Mouse (Mus musculus) myocyte (in vitro differentiated cells): Measurements from ENCODE around the gene Tspan14.

Source experiments
- CEBPB ChIP-seq: IDR thresholded peaks from 2 replicates; pipeline ENCODE4 v1.6.1; 2011; ENCODE audit warnings: mild to moderate bottlenecking, moderate library complexity; ENCODE audit not compliant: poor library complexity, insufficient read depth, severe bottlenecking
- POLR2A ChIP-seq: IDR thresholded peaks from one replicate; pipeline ENCODE4 v1.6.1; 2011; ENCODE audit warnings: low read depth, mild to moderate bottlenecking, control low read depth, moderate library complexity; ENCODE audit not compliant: insufficient read length
- USF1 ChIP-seq: IDR thresholded peaks from one replicate; pipeline ENCODE4 v1.6.1; 2011; ENCODE audit warnings: low read depth, mild to moderate bottlenecking, control low read depth, moderate library complexity

DNA sequence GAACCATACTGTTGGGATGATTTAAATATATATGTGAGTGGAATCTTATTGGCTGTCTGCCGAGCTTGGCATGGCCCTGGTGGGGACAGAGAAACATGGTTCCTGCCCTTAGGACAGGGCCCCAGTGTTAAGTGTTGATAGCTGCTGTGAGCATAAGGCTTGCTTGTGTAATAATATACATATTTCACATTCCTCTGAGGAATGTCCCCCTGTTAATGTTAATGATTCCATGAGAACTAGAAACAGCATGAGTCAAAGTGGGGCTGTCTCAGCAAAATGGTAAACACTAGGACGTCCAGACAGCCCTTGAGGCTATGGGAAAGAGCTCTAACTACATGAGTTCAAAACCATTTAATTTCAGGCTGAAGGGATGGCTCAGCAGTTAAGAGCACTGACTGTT lies 20.6 kb upstream of the Tspan14 start:
- no peak for TF ChIP-seq USF1
- TF ChIP-seq POLR2A, result no peak
- no peak for TF ChIP-seq CEBPB
